Mouse (Mus musculus) ovary, postnatal 36 days (tissue): ENCODE measurements around the gene Farp1.

Experiments used
- DNase-seq: peaks from one replicate; pipeline ENCODE4 v3.0.0; 2022; ENCODE audit warnings: low spot score, mixed read lengths

Gene Farp1

DNA sequence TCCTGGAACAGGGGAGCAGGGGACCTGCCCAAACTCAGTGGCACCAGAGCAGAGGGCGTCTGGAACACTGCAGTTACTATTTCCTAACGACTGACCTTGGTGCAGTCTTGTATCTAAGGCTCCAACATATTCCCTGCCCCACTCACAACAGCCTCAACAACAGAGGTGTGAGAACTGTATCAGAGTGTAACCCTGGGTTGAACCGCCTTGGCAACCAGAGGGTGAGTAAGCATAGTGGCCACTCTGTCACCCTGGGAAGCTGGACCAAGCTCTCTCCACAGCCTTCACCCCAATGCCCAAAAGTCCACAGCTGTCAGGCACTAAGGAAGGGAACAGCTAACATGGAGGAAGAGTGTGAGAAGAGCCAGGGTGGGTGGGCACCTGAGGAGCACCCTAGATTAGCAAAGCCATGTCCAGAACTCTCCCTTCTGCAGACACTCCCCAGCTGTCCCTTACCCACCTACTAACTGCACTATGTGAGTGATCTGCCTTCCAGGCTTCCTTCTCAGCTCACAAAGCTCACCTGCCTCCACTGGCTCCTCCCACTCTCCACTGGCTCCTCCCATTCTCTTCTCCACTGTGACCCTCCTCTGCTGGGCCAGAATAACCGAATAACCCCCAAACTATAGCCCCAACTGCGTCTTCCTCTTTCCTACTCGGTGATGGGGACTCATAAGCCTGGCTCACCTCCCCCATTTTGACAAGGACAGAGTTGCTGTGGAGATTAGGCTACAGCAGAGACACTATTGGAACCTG is 275.5 kb downstream of the Farp1 start:
- no peak for DNase-seq

DNA sequence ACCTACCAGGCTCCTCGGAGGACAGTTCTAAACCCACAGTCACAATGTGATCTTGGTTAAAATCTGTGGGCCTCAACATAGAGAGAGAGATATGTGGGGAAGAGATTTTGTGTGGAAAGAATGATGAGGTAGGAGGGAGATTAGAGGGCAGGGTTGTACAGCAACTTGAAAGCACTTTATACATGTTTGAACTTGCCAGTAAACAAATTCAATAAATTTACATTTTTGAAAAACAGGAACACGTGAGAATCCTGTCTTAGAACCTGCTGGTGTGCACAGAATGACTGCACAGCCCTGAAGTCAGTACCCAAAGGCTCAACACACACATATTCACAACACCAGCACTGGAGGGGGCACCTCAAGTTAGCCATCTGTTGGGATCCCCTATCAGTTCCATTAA is 276.1 kb downstream of the Farp1 start:
- no peak for DNase-seq

DNA sequence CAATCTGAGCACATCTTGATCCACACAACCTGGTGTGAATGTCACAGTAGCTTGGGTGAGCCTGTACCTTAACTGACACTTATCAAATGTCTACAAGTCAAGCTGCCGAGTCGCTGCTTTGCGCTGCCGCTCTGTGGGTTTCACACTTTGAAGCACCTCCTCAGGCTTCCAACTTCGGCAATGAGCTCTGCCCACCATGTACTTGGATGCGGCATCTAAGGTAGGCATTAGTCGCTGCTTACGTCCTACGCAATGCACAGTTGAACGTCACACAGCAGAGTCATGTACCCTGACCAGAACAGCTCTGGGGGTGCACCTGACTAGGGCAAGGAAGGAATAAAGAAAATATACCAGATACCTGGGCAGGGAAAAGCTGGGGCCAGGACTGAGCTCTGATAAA is 278.3 kb downstream of the Farp1 start:
- DNase-seq, result no peak

DNA sequence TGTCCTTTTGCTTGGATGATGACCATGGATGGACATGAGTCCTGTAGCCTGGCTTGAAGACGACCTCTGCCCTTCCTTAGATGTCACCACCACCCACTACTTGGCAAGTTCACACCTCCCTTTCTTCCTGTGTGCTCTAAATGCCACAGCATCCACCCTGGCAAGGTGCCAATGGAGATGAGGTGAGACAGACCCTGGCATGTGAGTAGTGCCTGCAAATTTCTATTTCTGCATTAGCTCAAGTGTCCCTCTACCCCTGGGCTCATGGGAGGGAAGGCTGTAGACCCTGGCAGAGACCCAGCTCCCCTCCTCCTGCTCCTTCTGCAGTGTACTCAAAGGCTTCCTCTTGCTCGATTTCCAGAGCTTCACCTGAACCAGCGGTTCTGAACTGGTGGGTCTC is 279.9 kb downstream of the Farp1 start:
- DNase-seq, result no peak

DNA sequence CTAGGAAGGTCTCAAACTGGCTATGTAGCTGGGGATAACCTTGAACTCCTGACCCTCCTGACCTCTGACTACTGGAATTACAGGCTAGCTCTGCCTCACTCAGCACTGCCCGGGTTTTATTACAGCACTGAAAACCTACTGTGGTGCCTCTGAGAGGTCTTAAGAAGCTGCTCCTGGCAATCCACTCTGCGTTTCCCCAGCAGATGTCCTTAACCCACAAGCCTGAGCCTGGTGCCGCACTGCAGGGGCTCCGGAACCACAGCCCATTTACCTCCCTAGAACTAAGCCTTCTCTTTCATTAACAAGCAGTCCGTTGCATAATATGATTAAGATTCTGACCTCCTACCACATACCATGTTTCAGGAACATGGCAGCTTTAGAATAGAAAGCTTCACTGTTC is 281.1 kb downstream of the Farp1 start:
- DNase-seq, result no peak

DNA sequence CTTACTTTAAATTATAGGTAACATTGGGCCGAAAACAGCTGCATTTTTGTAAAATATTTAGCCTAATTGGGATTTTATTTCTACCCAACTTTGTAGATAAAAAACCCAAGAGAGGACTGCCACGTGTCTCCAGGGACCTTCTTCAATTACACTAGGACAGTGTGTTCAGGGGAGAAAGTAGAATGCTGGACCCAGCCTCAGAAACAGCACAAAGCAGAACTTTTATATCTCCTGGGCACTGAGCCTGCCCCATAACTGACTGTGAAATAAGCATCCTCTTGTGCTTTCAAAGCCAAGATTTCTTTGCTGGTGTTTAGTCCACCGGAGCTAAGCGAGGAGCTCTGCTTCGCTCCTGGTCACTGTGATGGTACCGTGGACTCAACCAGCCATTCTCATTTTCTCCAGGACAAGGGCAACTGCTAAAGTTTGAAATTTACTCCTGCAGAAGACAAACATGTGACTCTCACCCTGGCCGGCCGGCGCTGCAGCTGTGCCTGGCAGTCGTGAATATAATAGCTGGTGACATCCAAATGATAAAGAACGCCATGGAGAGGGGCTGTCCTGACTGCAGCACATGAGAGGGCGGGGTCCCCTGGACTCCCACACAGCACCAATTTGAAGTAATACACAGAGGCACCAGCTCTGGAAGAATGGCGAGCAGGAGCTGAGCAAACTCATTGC is 281.8 kb downstream of the Farp1 start:
- no peak for DNase-seq

DNA sequence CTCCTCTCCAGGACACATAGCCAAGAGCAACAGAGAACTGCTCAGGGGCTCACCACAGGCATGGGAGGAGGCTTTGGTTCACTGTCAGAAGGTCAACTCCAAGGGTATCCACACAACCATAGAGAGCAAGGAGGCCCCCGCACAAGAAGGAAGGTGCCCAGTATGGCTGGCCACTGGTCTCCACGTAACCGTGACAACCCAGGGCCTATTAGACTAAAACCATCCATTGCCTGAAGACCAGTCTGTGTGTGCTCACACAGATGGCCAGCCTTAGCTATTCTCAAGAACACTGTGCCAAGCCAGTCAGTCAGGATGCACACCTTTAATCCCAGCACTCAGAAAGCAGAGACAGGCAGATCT is 282.3 kb downstream of the Farp1 start:
- DNase-seq, result no peak

DNA sequence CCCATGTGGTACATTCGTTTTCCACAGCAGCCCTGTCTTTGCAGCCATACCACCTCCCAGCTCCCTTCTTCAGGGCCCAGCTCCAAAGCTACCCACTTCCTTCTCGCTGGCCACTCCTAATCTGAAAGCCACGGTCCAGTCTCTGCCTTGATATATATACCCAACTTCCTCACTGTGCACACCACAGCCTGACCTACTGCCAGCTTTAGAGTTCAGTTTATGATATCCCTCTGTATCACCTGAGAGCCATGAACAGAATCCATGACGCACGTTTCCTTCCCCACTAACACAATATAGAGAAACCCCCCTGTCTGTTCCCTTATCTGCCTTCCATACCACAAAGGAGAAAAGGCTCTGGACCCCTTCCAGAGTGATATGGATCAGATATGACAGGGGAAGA is 283.4 kb downstream of the Farp1 start:
- no peak for DNase-seq

DNA sequence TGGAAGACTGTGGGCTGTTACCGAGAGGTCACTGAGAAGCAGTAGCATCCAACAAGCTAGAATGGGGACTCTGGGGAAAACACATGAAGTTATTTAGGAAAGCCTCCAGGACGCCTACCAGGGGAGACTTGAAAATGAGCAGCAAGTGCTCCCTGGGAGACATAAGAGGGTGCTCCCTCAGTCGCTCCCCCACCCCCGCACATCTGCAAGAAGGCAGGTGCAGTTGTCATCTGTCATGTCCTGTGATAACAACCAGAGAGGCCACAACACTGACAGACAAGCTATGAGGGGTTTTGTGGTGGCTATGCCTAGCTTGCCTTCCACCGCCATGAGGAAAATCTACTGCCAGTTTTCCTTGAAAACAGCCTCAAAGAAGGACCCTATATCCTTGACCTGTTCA is 287.1 kb downstream of the Farp1 start:
- no peak for DNase-seq

DNA sequence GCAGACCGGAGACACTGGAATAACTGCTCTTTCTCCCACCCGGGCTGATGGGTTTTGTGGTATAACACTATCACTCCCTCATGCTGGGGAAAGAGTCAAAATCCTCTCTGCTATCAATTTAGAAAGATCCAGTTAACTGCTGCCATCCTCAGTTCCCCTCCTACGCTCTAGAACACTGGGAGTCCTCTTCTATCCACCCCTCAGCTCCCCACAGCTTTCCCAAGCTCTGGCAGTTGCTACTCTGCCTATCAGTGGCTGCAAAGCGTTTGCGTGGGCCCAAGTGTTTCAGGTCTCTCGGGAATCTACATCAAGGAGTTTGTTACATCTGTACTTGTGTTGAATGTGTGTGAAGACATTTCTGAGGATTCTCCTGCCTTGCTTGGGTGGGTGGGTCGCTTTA is 287.6 kb downstream of the Farp1 start:
- DNase-seq, result no peak

DNA sequence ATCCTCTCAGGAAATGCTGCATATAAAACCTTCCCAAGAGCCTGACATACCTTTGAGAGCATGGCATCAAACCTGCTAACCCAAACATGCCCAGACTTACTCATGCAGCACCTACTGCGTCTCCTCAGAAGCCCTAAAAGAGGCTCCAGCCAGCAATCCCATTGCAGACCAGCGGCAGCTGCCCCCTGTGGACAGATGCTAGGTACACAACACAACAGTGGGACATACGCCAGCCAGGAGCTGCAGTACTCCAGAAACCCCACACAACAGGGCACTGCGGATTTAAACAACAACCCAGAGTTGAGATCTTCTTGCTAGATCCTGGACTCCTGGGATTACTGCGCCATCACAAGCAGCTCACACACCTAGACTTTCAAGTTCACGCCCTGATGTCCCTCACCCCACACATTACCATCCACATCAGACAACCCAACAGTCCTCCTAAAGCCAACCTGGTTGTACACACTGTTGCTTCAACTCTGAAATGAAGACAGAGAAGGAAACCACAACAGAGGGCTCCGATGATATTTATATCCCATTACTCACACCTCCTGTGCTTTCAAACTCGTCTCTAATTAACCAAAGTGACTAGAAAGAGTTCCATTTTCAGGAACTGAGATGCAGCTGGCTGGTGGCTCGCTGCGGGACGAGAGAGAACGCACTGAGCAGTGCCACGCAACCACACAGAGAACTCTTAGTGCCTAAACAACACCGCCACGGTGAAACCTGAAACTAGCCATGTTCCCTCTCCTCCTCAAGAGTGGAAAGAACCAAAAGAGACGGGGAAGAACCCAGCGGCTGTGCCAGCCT is 289.7 kb downstream of the Farp1 start:
- no peak for DNase-seq

DNA sequence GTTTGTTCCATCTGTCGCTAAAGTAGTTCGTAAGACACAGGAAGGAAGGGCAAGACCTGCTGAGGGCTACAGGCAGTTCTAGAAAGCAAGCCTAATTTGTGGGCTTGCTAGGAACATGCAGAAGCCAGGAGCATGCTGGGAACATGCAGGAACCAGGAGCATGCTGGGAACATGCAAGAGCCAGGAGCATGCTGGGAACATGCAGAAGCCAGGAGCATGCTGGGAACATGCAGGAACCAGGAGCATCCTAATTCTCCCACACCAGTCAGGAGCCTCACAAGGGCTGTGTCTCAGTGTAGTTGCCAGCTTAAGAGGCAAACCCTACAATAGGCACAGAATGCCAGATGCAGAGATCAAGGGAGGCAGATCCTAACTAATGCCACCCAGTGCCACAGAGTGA is 291.4 kb downstream of the Farp1 start:
- DNase-seq, result no peak

DNA sequence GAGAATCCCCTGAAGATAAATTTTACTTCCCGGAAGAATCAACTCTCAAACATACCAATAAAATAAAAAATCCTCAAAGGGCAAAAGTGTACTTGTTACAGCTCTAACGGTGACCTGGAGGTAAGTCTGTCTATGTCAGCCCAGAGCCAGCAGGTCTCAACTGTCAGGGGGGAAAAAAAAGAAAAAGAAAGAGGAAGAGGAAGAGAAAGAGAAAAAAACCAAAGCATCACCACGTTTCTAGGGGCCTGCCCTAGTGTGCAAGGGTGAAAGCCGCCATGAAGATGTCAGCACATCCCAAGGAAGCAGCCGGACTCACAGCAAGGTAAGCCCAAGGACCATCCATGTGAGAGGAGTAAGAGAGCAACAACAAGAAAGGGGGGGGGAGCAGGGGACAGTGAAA is 293.9 kb downstream of the Farp1 start:
- DNase-seq, result no peak

DNA sequence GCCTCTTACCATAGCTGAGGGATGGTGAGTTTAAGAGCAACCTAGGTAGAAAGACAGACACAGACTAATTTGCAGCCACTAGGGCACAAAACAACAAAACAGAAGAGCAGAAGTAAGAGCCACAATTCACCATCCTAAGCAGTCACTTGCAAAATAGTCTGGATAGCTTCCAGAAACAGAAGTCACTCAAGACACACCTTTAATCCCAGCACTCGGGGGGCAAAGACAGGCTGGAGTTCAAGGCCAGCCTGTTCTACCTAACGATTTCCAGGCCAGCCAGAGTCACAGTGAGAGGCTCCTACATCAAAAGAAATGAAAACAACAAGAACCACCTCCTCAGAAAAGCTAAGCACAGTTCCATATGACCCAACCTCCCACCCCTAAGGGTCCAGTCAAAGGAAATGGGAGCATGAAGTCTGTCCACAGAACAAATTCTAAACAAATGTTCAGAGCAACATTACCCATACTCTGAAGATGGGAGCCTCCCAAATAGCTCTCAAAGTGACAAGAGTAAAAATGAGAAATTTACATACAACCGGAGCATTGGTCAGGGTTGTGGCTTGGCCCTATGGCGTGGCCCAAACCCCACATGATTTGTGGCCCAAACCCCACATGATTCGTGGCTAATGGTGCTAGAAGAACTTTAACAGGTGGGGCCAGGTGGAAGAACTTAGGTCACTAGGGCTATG is 294.5 kb downstream of the Farp1 start:
- DNase-seq, result no peak

DNA sequence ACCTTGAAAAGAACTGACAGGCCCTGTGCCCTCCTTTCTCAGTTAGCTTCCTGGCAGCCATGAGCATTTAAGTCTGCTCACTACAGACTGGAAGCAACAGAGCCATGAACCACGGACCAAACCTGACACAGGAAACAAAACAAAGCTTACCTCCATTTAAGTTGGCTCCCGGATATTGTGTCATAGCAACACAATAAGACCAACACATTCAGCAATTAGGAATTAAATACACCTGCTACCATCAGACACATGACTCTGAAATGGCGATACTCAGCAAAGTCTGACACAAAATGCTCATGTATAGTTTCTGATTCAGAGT is 295.0 kb downstream of the Farp1 start:
- no peak for DNase-seq
